Mouse (Mus musculus) kidney, adult 8-10 months (tissue): ENCODE results near the gene Hmx3.

Source experiments
- DNase-seq, 2 experiments: peaks; one replicate each; pipeline ENCODE4 v3.0.0; 2022

Hmx3 gene

GRCm38 (mm10) chr7:131556541-131557271 is 14.0 kb downstream of the Hmx3 start:
- DNase-seq, result no peak

- DNase-seq, result no peak
These were observed 15.1 kb downstream of the Hmx3 start for GRCm38 (mm10) chr7:131557751-131558150.

- DNase-seq, result peak; percentile 94 to 95
These were observed 17.5 kb downstream of the Hmx3 start, which contains the start of gene Bub3 for GRCm38 (mm10) chr7:131559986-131560696. TSS of gene Bub3 (plus strand) at chr7:131560222.

- no peak for DNase-seq
These were observed 18.0 kb downstream of the Hmx3 start for GRCm38 (mm10) chr7:131560697-131561042.

- DNase-seq, result no peak
These were observed 32.6 kb downstream of the Hmx3 start for GRCm38 (mm10) chr7:131575246-131575645.

- no peak for DNase-seq
These were observed 39.5 kb downstream of the Hmx3 start for GRCm38 (mm10) chr7:131582178-131582577.

- DNase-seq, result no peak
These were observed 42.9 kb downstream of the Hmx3 start for GRCm38 (mm10) chr7:131585551-131585950.
